Mouse (Mus musculus) MEL (cell line): ENCODE data around the gene Atoh8. TPM values are rescaled to one million over a fixed set of nuclear protein-coding genes. Genes with fewer than 3 reads are reported as not detected.

Experiments used
- DNase-seq: peaks from one replicate; pipeline ENCODE4 v3.0.0; 2011; ENCODE audit warnings: low read depth, low spot score
- H3K27ac ChIP-seq: 2 replicates; pipeline ENCODE4 v1.5.1; 2012; ENCODE audit warnings: low read depth, mild to moderate bottlenecking, control low read depth, low read length, moderate library complexity; ENCODE audit not compliant: control insufficient read depth
- H3K27me3 ChIP-seq, 2 experiments: fragments of 150-350 bp in 1 of 2; sonication (generic) in 1 of 2; 2 replicates each; pipeline ENCODE4 v1.6.1; 2012; ENCODE audit warnings: low read length in 2 of 2, mild to moderate bottlenecking in 2 of 2, improper control_type of control experiment in 1 of 2, moderate library complexity in 1 of 2; ENCODE audit not compliant: insufficient read depth in 2 of 2, control insufficient read depth in 1 of 2
- H3K36me3 ChIP-seq, 2 experiments: 2 replicates each; pipeline ENCODE4 v1.6.1; 2012 to 2014; ENCODE audit warnings: low read length in 2 of 2, improper control_type of control experiment in 1 of 2, inconsistent platforms in 1 of 2, mild to moderate bottlenecking in 1 of 2; ENCODE audit not compliant: insufficient read depth in 2 of 2, control insufficient read depth in 1 of 2
- H3K4me1 ChIP-seq, 2 experiments: fragments of 150-350 bp in 1 of 2; sonication (generic) in 1 of 2; 2 replicates each; pipeline ENCODE4 v1.6.1; 2012; ENCODE audit warnings: low read length in 2 of 2, improper control_type of control experiment in 1 of 2, mild to moderate bottlenecking in 1 of 2; ENCODE audit not compliant: insufficient read depth in 2 of 2, control insufficient read depth in 1 of 2
- H3K4me3 ChIP-seq, 2 experiments: fragments of 150-350 bp in 1 of 2; sonication (generic) in 1 of 2; 2 replicates each; pipeline ENCODE4 v1.5.1; 2012; ENCODE audit warnings: low read depth in 2 of 2, low read length in 2 of 2, mild to moderate bottlenecking in 2 of 2, moderate library complexity in 2 of 2, control low read depth in 1 of 2, improper control_type of control experiment in 1 of 2; ENCODE audit not compliant: control insufficient read depth in 1 of 2, insufficient read depth in 1 of 2
- H3K79me2 ChIP-seq: 2 replicates; pipeline ENCODE4 v1.6.1; 2012; ENCODE audit warnings: mild to moderate bottlenecking, low read length, moderate library complexity; ENCODE audit not compliant: control insufficient read depth, poor library complexity, insufficient read depth
- H3K9ac ChIP-seq: 2 replicates; pipeline ENCODE4 v1.6.1; 2012; ENCODE audit warnings: low read depth, mild to moderate bottlenecking, control low read depth, low read length, moderate library complexity; ENCODE audit not compliant: control insufficient read depth, poor library complexity, severe bottlenecking
- H3K9me3 ChIP-seq: fragments of 150-350 bp; sonication (generic); replicated peaks from 2 replicates; pipeline ENCODE4 v1.6.1; 2012; ENCODE audit warnings: mild to moderate bottlenecking, low read length, improper control_type of control experiment, moderate library complexity; ENCODE audit not compliant: insufficient read depth
- BHLHE40 ChIP-seq: IDR thresholded peaks from 2 replicates; pipeline ENCODE4 v1.6.1; 2012; ENCODE audit warnings: low read depth, mild to moderate bottlenecking, inconsistent platforms, low read length, improper control_type of control experiment, borderline replicate concordance
- CHD2 ChIP-seq: IDR thresholded peaks from 2 replicates; pipeline ENCODE4 v1.6.1; 2011; ENCODE audit warnings: low read length, improper control_type of control experiment
- CTCF ChIP-seq, 3 experiments: IDR thresholded peaks in 2 of 3; conservative IDR thresholded peaks in 1 of 3; 2 replicates each; pipeline ENCODE4 v1.5.1; 2011 to 2012; ENCODE audit warnings: low read length in 3 of 3, low read depth in 2 of 3, mild to moderate bottlenecking in 2 of 3, improper control_type of control experiment in 1 of 3, inconsistent platforms in 1 of 3, mixed read lengths in 1 of 3, moderate library complexity in 1 of 3; ENCODE audit not compliant: control insufficient read depth in 1 of 3, insufficient read depth in 1 of 3, poor library complexity in 1 of 3, severe bottlenecking in 1 of 3
- E2F4 ChIP-seq: IDR thresholded peaks from 2 replicates; pipeline ENCODE4 v1.6.1; 2011; ENCODE audit warnings: low read depth, low read length, improper control_type of control experiment, borderline replicate concordance
- ELF1 ChIP-seq: IDR thresholded peaks from 2 replicates; pipeline ENCODE4 v1.6.1; 2014; ENCODE audit warnings: low read depth, mild to moderate bottlenecking, inconsistent platforms, low read length, improper control_type of control experiment, moderate library complexity
- EP300 ChIP-seq, 2 experiments: IDR thresholded peaks; 2 replicates each; pipeline ENCODE4 v1.6.1; 2011; ENCODE audit warnings: improper control_type of control experiment in 2 of 2, low read length in 2 of 2, low read depth in 1 of 2, mild to moderate bottlenecking in 1 of 2
- MAFK ChIP-seq: IDR thresholded peaks from 2 replicates; pipeline ENCODE4 v1.6.1; 2011; ENCODE audit warnings: low read depth, mild to moderate bottlenecking, low read length, improper control_type of control experiment, borderline replicate concordance
- MXI1 ChIP-seq: IDR thresholded peaks from 2 replicates; pipeline ENCODE4 v1.6.1; 2011; ENCODE audit warnings: mild to moderate bottlenecking, low read depth, low read length, improper control_type of control experiment
- POLR2AphosphoS5 ChIP-seq: IDR thresholded peaks from 2 replicates; pipeline ENCODE4 v1.6.1; 2012; ENCODE audit warnings: low read depth, borderline replicate concordance, mild to moderate bottlenecking, inconsistent platforms, low read length, moderate library complexity, mixed read lengths
- RAD21 ChIP-seq: IDR thresholded peaks from 2 replicates; pipeline ENCODE4 v1.6.1; 2011; ENCODE audit warnings: mild to moderate bottlenecking, low read depth, low read length, improper control_type of control experiment
- RCOR1 ChIP-seq: IDR thresholded peaks from 2 replicates; pipeline ENCODE4 v1.6.1; 2012; ENCODE audit warnings: low read depth, mild to moderate bottlenecking, inconsistent platforms, low read length, improper control_type of control experiment
- SMC3 ChIP-seq: IDR thresholded peaks from 2 replicates; pipeline ENCODE4 v1.6.1; 2011; ENCODE audit warnings: low read depth, low read length, improper control_type of control experiment
- TAL1 ChIP-seq: IDR thresholded peaks from 2 replicates; pipeline ENCODE4 v1.6.1; 2012; ENCODE audit warnings: mild to moderate bottlenecking, inconsistent platforms, low read length, moderate library complexity, mixed read lengths
- TCF12 ChIP-seq: IDR thresholded peaks from 2 replicates; pipeline ENCODE4 v1.6.1; 2014; ENCODE audit warnings: low read depth, mild to moderate bottlenecking, inconsistent platforms, low read length, improper control_type of control experiment, moderate library complexity
- USF2 ChIP-seq, 2 experiments: IDR thresholded peaks; 2 replicates each; pipeline ENCODE4 v1.6.1; 2011 to 2012; ENCODE audit warnings: improper control_type of control experiment in 2 of 2, low read length in 2 of 2, borderline replicate concordance in 1 of 2, inconsistent platforms in 1 of 2, low read depth in 1 of 2, mild to moderate bottlenecking in 1 of 2; ENCODE audit not compliant: insufficient read depth in 1 of 2
- ZC3H11A ChIP-seq: IDR thresholded peaks from 2 replicates; pipeline ENCODE4 v1.6.1; 2012; ENCODE audit warnings: low read depth, mild to moderate bottlenecking, inconsistent platforms, low read length, improper control_type of control experiment
- ZNF384 ChIP-seq: IDR thresholded peaks from 2 replicates; pipeline ENCODE4 v1.6.1; 2012; ENCODE audit warnings: low read depth, mild to moderate bottlenecking, inconsistent platforms, low read length, improper control_type of control experiment
- polyA plus RNA-seq, 2 experiments: library from polyadenylated mRNA; stranded (reverse) in 1 of 2; unstranded in 1 of 2; fragments of >175 nt in 1 of 2; fragments of >200 nt in 1 of 2; gene quantifications; 2 replicates each; pipeline versions ENCODE4 v1.2.1 to v1.2.4; 2012; ENCODE audit warnings: low replicate concordance in 2 of 2, low read depth in 1 of 2; ENCODE audit not compliant: insufficient read length in 2 of 2, insufficient read depth in 1 of 2, missing spikeins in 1 of 2
- total RNA-seq: library from RNA; depleted of rRNA; stranded (reverse); fragments of 300-350 nt; gene quantifications from 2 replicates; pipeline ENCODE4 v1.2.3, GENCODE M21; 2012

Atoh8 gene
- total and polyA plus RNA-seq, 3 experiments = not detected

GRCm38 (mm10) chr6:72221271-72221670 is 14.1 kb downstream of the Atoh8 start:
- Histone ChIP-seq H3K27ac (no peak overlapping the region), H3K4me1 (peaks cover 0 to 3% of the 10 kb centered on the region in 2 experiments; a peak in 2 of 4 replicates), H3K9me3 (no peaks in the 10 kb centered on the region), H3K9ac (no peak overlapping the region), H3K27me3 (peaks cover 18 to 27% of the 10 kb centered on the region in 2 experiments), H3K79me2 (no peaks in the 10 kb centered on the region), H3K4me3 (no peak overlapping the region), H3K36me3 (no peaks in the 10 kb centered on the region; a peak in 1 of 4 replicates)
- DNase-seq = no peak
- no peak for TF ChIP-seq BHLHE40
- peak in 1 of 3 experiments; percentile 1; a peak in 1 of 6 replicates for TF ChIP-seq CTCF (IDR thresholded peaks at IDR 0.05 in 2 of 3, conservative IDR thresholded peaks at IDR 0.05 in 1 of 3; ENCODE audit: control insufficient read depth in 1 of 3, insufficient read depth in 1 of 3, low read depth in 2 of 3, low read length in 3 of 3, poor library complexity in 1 of 3, severe bottlenecking in 1 of 3)
- no peak for TF ChIP-seq SMC3
- TF ChIP-seq, all 39 proteins: peak for 1

- DNase-seq = no peak
- Histone ChIP-seq H3K4me1 (peaks cover 0 to 3% of the 10 kb centered on the region in 2 experiments; a peak in 3 of 4 replicates), H3K79me2 (no peaks in the 10 kb centered on the region), H3K4me3 (no peak overlapping the region), H3K36me3 (no peaks in the 10 kb centered on the region; a peak in 1 of 4 replicates), H3K27me3 (peaks cover 14 to 29% of the 10 kb centered on the region in 2 experiments), H3K27ac (no peak overlapping the region), H3K9ac (no peak overlapping the region), H3K9me3 (no peaks in the 10 kb centered on the region)
- no peak for TF ChIP-seq USF2 (IDR thresholded peaks at IDR 0.05; ENCODE audit: borderline replicate concordance in 1 of 2, insufficient read depth in 1 of 2, low read depth in 1 of 2, low read length in 2 of 2)
- no peak for TF ChIP-seq TAL1
- TF ChIP-seq BHLHE40 = no peak
- TF ChIP-seq ELF1 = no peak
- no peak for TF ChIP-seq ZNF384
- TF ChIP-seq CHD2 = no peak
- TF ChIP-seq MAFK = no peak
- TF ChIP-seq SMC3 = no peak
- no peak for TF ChIP-seq MXI1
- no peak for TF ChIP-seq RCOR1
- no peak for TF ChIP-seq TCF12
- TF ChIP-seq ZC3H11A = no peak
- no peak for TF ChIP-seq E2F4
- TF ChIP-seq EP300 (IDR thresholded peaks at IDR 0.05; ENCODE audit: low read depth in 1 of 2, low read length in 2 of 2) = no peak
- TF ChIP-seq RAD21 = no peak
- TF ChIP-seq POLR2AphosphoS5 = no peak
Measured at GRCm38 (mm10) chr6:72219549-72219948, 15.8 kb downstream of the Atoh8 start.
